Mouse (Mus musculus) neural tube, embryonic 11.5 days (tissue): Measurements from ENCODE around the gene 1700049E17Rik2. TPM values are rescaled to one million over a fixed set of nuclear protein-coding genes. Genes with fewer than 3 reads are reported as not detected.

ENCODE experiments used
- polyA plus RNA-seq: library from polyadenylated mRNA; unstranded; fragments of >200 nt; fragmentation: Nextera tagmentation; extraction: Ambion mirVana; gene quantifications from 2 replicates; pipeline ENCODE4 v1.2.1, GENCODE M21; 2014

1700049E17Rik2 gene
- polyA plus RNA-seq, 1 experiment from 2014 or later: not detected

Other genes with a start within 250 kb of the 1700049E17Rik2 start
- gene Gm5798, start 224.6 kb upstream of the 1700049E17Rik2 start, polyA plus RNA-seq: not detected in 2 replicates
- gene Gm7945, start 186.8 kb upstream of the 1700049E17Rik2 start, polyA plus RNA-seq: not detected in 2 replicates
- gene Gm6482, start 164.9 kb upstream of the 1700049E17Rik2 start, polyA plus RNA-seq: not detected in 2 replicates
- gene Gm7954, start 119.7 kb upstream of the 1700049E17Rik2 start, polyA plus RNA-seq: not detected in 2 replicates
- not detected in 2 replicates for gene Gm3486, start 83.7 kb upstream of the 1700049E17Rik2 start, polyA plus RNA-seq
- gene Gm7970, start 17.6 kb upstream of the 1700049E17Rik2 start, polyA plus RNA-seq: not detected in 2 replicates
- gene Gm3072, start 51.4 kb downstream of the 1700049E17Rik2 start, polyA plus RNA-seq: not detected in 2 replicates
- not detected in 2 replicates for gene Gm3676, start 73.3 kb downstream of the 1700049E17Rik2 start, polyA plus RNA-seq
- not detected in 2 replicates for gene Gm8068, start 128.7 kb downstream of the 1700049E17Rik2 start, polyA plus RNA-seq
- gene Gm7929, start 177.4 kb downstream of the 1700049E17Rik2 start, polyA plus RNA-seq: not detected in 2 replicates
- gene Gm47189, start 199.2 kb downstream of the 1700049E17Rik2 start, polyA plus RNA-seq: not detected in 2 replicates